Mouse (Mus musculus) cerebellum, postnatal 10 days (tissue): ENCODE data around the gene Col8a2.
A peak's percentile ranks its signal among the peaks of the same experiment; 100 is the strongest.

ENCODE experiments used
- DNase-seq, 2 experiments: peaks; one replicate each; pipeline ENCODE4 v3.0.0; 2021; ENCODE audit warnings: mixed read lengths in 2 of 2

The Col8a2 gene

GRCm38 (mm10) chr4:126260520-126261201 lies 25.9 kb upstream of the Col8a2 start:
- DNase-seq, result peak; percentile 60 to 69

DNA sequence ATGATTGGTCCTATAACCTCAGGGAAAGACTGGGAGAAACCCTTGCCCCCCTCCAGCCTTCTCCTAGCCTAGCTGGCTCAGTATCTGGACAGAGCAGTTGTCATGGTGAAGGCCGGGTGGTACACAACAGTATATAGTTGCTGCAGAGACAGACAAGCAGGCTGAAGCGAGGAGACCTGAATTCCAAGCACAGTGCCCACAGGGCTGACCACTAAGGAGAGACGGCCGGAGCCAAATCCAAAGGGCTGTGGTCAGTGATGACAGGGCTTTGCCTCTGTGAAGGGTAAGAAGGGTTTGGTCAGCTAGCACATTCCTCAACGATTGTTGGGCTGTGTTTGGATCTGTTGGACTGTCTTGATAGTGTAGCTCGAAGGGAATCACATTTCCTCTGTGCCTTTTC lies 25.3 kb upstream of the Col8a2 start:
- DNase-seq, result no peak

DNA sequence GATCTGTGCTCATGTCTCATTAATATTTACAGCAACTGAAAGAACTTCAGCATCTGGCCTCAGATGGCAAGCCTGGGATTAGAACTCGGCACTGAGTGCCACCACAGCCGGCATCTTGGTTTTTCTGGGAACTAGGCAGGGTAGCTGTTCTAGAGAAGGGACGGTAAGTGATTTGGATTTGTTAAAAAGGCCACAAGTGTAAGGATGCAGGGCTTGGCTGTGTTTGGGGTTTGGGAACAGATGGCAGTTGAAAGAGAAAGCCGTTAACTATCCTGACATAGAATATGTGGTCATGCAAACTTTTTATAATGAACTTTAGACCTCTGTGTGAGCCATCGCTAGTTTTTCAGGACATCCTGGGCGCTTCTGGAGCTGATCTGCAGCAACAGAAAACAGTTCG lies 24.9 kb upstream of the Col8a2 start:
- DNase-seq, result no peak

DNA sequence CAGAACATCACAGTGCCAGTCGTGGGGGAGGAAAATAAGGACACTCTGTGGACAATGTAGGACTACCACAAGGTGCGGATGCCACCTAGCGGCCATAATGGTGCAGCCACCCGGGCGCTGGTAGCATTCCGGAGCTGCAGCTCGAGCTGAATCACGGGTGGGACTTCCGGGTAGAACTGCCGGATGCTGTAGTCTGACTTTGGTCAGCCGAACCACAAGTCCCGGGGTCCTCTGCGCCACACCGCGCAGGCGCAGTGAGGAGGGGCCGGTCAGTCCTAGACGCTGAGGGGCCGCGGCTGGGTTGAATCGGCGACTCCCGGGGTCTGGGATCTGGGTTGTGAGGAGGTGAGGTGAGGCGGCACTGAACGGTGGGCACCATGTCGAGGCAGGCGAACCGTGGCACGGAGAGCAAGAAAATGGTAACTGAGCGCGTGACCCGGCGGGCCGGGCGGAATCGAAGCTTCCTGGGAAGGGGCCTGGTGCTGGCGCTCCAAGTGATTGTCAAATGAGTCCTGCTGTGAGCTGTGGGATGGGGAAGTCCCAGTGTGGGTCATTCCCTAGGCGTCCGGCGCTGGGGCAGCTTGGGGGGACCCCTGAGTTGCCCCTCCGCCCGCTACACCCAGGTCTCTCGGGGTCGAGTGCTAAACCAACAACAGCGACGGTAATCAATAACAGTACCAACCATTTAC lies 24.3 kb upstream of the Col8a2 start, which contains the start of gene Trappc3:
Gene Trappc3 (plus strand): TSS at position 207 of the 689 bp plus-strand sequence.
- DNase-seq, result peak; percentile 100

DNA sequence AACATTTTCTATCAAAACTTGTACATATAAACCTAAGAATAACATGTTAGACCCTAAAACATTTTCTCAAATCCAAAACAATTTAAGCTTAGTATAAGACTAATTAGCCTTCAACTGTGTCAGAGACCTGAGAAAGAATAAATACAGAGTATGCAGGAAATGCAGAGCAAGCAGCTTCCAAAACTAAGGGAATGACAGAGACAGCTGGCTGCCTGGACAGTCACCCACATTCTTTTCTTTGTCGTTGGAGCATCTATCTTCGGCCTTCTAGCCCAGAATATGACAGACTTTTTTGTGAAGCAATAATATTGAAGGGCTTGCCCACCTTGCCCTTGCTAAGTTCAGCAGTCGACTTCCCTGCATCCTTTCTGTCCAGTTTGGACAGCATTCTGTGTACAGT lies 17.3 kb upstream of the Col8a2 start:
- DNase-seq, result no peak

GRCm38 (mm10) chr4:126273753-126274152 lies 12.8 kb upstream of the Col8a2 start:
- DNase-seq, result peak; percentile 89 to 94

DNA sequence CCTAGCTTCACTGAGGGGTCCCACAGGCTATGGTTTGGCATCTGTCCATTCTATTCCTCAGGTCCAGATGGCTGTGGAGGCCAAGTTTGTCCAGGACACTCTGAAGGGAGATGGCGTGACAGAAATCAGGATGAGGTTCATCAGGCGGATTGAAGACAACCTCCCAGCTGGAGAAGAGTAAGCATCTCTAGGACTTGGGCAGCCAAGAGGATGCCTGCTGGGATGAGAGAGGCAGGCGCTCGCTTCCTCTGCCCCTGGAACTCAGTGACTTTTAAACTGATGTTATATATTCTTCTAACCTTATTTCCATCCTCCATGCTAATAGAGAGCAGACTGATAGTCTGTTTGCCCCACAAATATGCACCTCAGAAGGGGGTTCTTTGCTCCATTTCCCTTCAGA lies 11.5 kb upstream of the Col8a2 start:
- peak; percentile 71 to 74 for DNase-seq

DNA sequence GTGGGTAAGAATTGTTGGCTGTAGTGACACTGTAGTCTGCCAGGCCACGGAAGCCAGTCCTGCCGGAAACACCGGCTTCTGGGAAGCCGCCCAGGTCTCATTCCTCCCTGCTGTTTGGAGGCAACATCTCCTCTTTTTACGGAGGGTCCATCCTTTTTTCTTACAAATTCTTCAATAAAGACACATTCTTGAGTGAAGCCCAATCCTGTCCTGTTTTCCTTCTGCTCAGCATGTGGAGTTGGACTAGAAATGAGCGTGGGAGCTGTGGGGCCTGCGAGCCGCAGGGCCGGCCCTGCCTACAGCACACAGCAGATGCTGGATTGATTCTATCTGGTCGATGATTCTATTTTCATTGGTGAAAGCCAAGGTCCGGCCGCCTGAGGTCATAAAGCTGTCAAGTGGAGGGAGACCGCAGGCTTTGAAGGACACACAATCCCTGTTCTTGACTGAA lies 10.9 kb upstream of the Col8a2 start:
- peak; percentile 86 to 90 for DNase-seq

DNA sequence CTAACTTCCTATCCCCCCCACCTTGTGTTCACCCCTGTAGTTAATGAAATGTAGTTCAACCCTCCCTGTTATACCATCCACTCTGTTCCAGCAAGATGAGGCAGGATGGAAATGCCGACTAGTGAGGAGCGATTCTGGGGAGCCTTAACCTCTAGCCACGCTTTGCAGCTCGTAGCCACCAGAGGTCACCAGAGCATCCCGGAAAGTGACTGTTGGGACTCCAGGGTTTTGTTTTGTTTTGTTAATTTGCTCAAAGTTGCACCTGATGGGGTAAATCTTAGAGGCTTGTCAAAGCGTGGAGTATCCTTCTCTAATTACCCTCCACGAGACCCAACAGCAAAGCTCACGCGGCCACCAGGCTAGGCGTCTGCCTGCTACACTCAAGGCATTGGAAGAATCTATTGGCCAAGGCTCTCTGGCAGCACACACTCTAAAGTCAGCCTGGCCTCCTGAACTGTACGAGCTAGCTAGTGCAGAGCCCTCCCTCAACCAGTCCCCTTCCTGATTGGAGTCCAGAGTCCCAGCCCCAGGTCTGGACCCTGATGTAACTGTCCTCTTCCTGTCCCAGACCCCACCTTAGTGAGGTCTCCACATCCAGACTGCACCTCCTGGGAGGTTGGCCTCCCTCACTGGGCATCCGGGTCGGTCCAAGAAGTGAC lies 8.6 kb upstream of the Col8a2 start:
- DNase-seq, result peak; percentile 80 to 83

DNA sequence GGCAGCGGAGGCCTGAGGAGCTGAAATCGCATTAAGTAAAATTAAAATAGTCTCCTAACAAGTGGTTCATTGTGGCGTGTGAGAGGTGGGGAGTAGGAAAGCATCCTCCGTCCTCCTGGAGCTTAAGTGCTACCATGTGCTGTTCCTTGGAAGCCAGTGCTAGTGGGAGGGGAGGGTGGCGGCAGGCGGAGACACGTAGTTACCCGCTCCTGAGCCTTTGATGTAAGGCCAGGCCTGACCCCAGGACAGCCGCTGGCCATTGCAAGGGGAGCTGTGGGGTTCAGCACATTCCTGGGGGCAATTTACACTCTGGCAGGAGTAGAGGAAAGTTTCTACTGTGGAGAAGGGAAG lies 8.1 kb upstream of the Col8a2 start:
- DNase-seq, result no peak

GRCm38 (mm10) chr4:126278961-126279360 lies 7.6 kb upstream of the Col8a2 start:
- DNase-seq, result no peak

GRCm38 (mm10) chr4:126281706-126282105 lies 4.9 kb upstream of the Col8a2 start:
- no peak for DNase-seq

GRCm38 (mm10) chr4:126283582-126283981 lies 3.0 kb upstream of the Col8a2 start:
- no peak for DNase-seq

- DNase-seq, result no peak
These were observed 856 bp downstream of the Col8a2 start for GRCm38 (mm10) chr4:126287302-126287995.

- DNase-seq, result no peak
These were observed 1.6 kb downstream of the Col8a2 start for GRCm38 (mm10) chr4:126288085-126288666.

DNA sequence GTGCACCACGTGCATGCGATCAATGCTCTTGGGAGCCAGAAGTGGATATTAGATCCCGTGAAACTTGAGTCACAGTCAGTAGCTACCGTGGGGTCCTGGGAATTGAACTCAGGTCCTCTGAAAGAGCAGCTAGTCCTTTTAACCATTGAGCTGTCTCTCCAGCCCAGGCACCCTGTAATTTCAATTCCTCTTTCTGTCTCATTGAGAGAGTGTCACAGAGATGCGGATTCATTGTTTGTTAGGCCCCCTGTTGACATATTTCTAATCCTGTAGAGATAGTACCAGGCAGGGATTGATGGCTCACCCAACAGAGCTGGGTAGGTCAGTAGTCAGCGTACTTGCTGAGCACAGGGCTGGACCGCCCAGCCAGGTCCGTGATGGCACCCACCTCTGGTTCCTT lies 3.7 kb downstream of the Col8a2 start:
- DNase-seq, result no peak

GRCm38 (mm10) chr4:126291196-126291595 lies 4.6 kb downstream of the Col8a2 start:
- no peak for DNase-seq

DNA sequence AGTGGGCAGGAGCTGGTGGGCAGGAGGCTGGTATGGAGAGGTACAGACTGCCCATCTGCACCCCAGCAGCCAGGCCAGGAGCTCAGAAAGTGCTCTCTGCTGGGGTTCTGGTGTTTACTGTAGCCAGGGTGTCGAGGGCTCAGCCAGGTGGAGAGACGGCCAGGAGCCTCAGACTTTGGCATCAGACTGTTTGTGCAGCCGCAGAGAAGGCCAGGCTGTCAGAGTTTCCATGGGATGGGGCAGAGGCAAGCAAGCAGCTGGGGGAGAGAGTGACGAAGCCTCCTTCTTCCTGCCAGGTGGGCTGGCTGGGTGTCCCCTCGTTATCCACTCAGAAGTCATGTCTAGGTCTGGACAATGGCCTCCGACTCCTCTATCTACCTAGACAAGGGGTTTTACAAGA lies 8.6 kb downstream of the Col8a2 start:
- peak in 1 of 2 experiments; percentile 52 for DNase-seq

DNA sequence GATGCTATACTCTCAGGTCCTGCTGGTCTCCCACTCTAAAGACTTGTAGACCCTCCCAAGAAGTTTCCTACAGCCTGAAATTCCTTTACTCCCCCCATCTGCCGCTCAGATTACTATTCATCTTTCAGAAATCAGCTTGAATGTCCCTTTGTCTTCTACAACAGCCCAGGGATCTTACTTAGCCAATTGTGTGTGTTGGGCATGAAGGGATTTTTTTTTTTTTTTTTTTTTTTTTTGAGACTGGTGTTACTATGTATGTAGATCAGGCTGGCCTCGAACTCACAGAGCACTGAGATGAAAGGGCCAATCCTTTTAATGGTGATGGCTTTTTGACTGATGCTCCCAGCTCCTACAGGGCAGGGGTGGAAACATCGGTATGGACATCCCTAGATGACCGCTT lies 9.3 kb downstream of the Col8a2 start:
- DNase-seq, result no peak

DNA sequence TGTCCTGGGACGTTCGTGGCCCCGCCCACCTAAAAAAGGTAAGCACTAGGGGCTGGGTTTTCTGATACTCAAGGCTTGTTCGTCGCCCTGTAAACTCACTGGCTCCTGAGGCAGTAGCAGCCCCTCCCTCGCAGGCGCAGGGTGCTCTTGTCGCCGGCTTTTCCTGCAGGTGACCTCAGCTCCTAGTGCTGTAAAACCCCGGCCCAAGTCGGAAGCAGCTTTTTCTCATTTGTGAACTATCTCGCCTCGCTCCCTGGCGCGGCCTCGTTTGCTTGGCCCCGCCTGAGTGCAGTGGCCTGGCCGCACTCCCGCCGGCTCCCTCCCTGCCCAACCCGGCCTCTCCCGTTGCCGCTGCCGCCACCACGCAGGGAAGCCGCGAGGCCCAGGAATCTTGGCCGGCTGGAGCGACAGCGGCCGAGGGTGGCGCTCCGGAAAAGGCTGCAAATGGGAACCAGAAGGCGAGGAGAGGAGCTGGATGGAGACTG lies 10.1 kb downstream of the Col8a2 start:
- DNase-seq, result peak; percentile 77 to 80

DNA sequence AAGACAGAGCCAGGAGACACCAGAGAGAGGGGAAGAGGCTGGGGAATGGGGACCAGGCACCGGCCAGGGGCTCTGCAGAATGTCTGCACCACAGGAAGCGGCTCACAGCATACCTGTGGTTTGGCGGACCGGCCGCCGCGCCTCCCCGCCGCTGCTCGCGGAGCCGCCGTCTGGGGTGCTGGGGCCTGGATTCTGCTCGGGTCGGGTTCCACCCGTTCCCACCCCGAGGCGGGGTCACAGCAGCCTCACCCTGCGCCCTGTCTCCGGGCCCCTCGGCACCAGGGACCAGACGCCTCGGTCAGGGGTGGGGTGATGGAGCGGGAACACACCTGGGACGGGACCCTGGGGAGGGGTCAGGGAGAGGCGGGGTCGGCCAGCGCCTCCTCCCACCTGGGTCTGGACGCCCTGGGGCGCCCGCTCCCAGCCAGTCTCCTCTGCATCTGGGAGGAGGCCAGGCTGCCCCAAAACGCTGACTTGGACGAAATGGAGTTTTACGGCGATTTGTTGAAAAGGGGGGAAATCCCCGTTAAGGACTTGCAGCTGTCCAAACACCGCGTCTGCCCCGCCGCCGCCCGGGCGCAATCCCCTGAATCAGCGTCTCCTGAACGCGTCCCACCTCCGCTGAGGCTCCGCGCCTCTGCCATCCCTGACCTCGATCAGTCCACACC lies 14.5 kb downstream of the Col8a2 start:
- peak in 1 of 2 experiments; percentile 30 for DNase-seq
